Mouse (Mus musculus) hindbrain, embryonic 11.5 days (tissue): Measurements from ENCODE around the gene Comtd1. TPM values are rescaled to one million over a fixed set of nuclear protein-coding genes. Genes with fewer than 3 reads are reported as not detected.

Experiments
- ATAC-seq: fragments of 200-750 bp; cut with Nextera tagmentation; 2 replicates; pipeline ENCODE4 v1.8.0; 2017; ENCODE audit warnings: mild to moderate bottlenecking, moderate TSS enrichment, moderate library complexity; ENCODE audit not compliant: low FRiP score
- DNase-seq: peaks from one replicate; pipeline ENCODE4 v3.0.0-alpha.2; 2015; ENCODE audit warnings: low spot score
- H3K27ac ChIP-seq: fragments of 300-500 bp; sonication (generic); 2 replicates; pipeline ENCODE4 v1.5.1; 2014; ENCODE audit warnings: mild to moderate bottlenecking, low read depth, low read length
- H3K27me3 ChIP-seq: fragments of 300-500 bp; sonication (generic); 2 replicates; pipeline ENCODE4 v1.6.1; 2014; ENCODE audit warnings: mild to moderate bottlenecking, low read length, moderate library complexity, mixed read lengths; ENCODE audit not compliant: control insufficient read depth, insufficient read depth
- H3K36me3 ChIP-seq: fragments of 300-500 bp; sonication (generic); 2 replicates; pipeline ENCODE4 v1.6.1; 2014; ENCODE audit warnings: mild to moderate bottlenecking, low read length, moderate library complexity, mixed read lengths; ENCODE audit not compliant: control insufficient read depth, insufficient read depth
- H3K4me1 ChIP-seq: fragments of 300-500 bp; sonication (generic); replicated peaks from 2 replicates; pipeline ENCODE4 v1.6.1; 2014; ENCODE audit warnings: low read length, mixed read lengths; ENCODE audit not compliant: control insufficient read depth, insufficient read depth
- H3K4me2 ChIP-seq: fragments of 300-500 bp; sonication (generic); replicated peaks from 2 replicates; pipeline ENCODE4 v1.6.1; 2014; ENCODE audit warnings: mild to moderate bottlenecking, low read depth, low read length
- H3K4me3 ChIP-seq: fragments of 300-500 bp; sonication (generic); 2 replicates; pipeline ENCODE4 v1.5.1; 2014; ENCODE audit warnings: low read depth, low read length
- H3K9ac ChIP-seq: fragments of 300-500 bp; sonication (generic); 2 replicates; pipeline ENCODE4 v1.6.1; 2014; ENCODE audit warnings: low read depth, low read length
- H3K9me3 ChIP-seq: fragments of 300-500 bp; sonication (generic); 2 replicates; pipeline ENCODE4 v1.6.1; 2016; ENCODE audit warnings: low read length; ENCODE audit not compliant: control insufficient read depth
- WGBS: fragments of 180-500 bp; shearing (Covaris S2); extraction: QIAGEN DNeasy Blood & Tissue Kit; methylation state at CpG from one replicate; pipeline ENCODE4 v1.1.7; 2014; 5-methylcytosine and 5-hydroxymethylcytosine counted together
- polyA plus RNA-seq: library from polyadenylated mRNA; unstranded; fragments of >200 nt; fragmentation: Nextera tagmentation; extraction: Ambion mirVana; gene quantifications from 2 replicates; pipeline ENCODE4 v1.2.1, GENCODE M21; 2014

Comtd1 gene
- polyA plus RNA-seq, 1 experiment from 2014 or later, result 16.8 TPM

- Histone ChIP-seq H3K4me1 (no peaks in the 10 kb centered on the region), H3K36me3 (no peaks in the 10 kb centered on the region), H3K9ac (no peak overlapping the region), H3K9me3 (no peaks in the 10 kb centered on the region), H3K27ac (no peak overlapping the region), H3K4me3 (no peak overlapping the region), H3K4me2 (no peak overlapping the region), H3K27me3 (no peaks in the 10 kb centered on the region)
- WGBS, result 88% methylated on average over 10 of the region's 10 CpGs
- DNase-seq (no peak), ATAC-seq (no peak)
These were observed 36.9 kb downstream of the Comtd1 start for GRCm38 (mm10) chr14:21811744-21812393.

- H3K4me2 ChIP-seq, result no peak overlapping the region
- no peak overlapping the region for H3K9ac ChIP-seq
- H3K4me1 ChIP-seq, result no peaks in the 10 kb centered on the region
- no peak overlapping the region for H3K4me3 ChIP-seq
- H3K36me3 ChIP-seq, result no peaks in the 10 kb centered on the region
- H3K27ac ChIP-seq, result no peak overlapping the region
- no peaks in the 10 kb centered on the region for H3K27me3 ChIP-seq
- DNase-seq (no peak), ATAC-seq (no peak)
- 89% methylated on average over 4 of the region's 4 CpGs for WGBS
- H3K9me3 ChIP-seq, result no peaks in the 10 kb centered on the region
These were observed 37.5 kb downstream of the Comtd1 start for GRCm38 (mm10) chr14:21811301-21811700.

- no peak for ATAC-seq
- Histone ChIP-seq H3K4me2 (no peak overlapping the region), H3K36me3 (no peaks in the 10 kb centered on the region)
These were observed 39.4 kb downstream of the Comtd1 start for GRCm38 (mm10) chr14:21809418-21809817.

GRCm38 (mm10) chr14:21808208-21808922, 40.4 kb downstream of the Comtd1 start:
- Histone ChIP-seq H3K9me3 (no peaks in the 10 kb centered on the region), H3K27me3 (no peaks in the 10 kb centered on the region), H3K9ac (no peak overlapping the region), H3K27ac (no peak overlapping the region), H3K4me3 (no peak overlapping the region), H3K4me1 (no peaks in the 10 kb centered on the region), H3K4me2 (no peak overlapping the region), H3K36me3 (no peaks in the 10 kb centered on the region)
- WGBS, result 85% methylated on average over 8 of the region's 8 CpGs
- no peak for DNase-seq
- ATAC-seq, result no peak

More at GRCm38 (mm10) chr14:21809418-21809817, 39.4 kb downstream of the Comtd1 start:
- no peak overlapping the region for H3K9ac ChIP-seq
- no peaks in the 10 kb centered on the region for H3K4me1 ChIP-seq
- WGBS, result 97% methylated on average over 2 of the region's 2 CpGs
- H3K4me3 ChIP-seq, result no peak overlapping the region
- no peak for DNase-seq
- H3K9me3 ChIP-seq, result no peaks in the 10 kb centered on the region
- H3K27ac ChIP-seq, result no peak overlapping the region
- no peaks in the 10 kb centered on the region for H3K27me3 ChIP-seq

GRCm38 (mm10) chr14:21806631-21807160, 42.1 kb downstream of the Comtd1 start:
- ATAC-seq (no peak), DNase-seq (no peak)
- H3K27ac ChIP-seq, result no peak overlapping the region
- 84% methylated on average over 3 of the region's 3 CpGs for WGBS
- no peaks in the 10 kb centered on the region for H3K4me1 ChIP-seq
- no peak overlapping the region for H3K9ac ChIP-seq
- H3K9me3 ChIP-seq, result no peaks in the 10 kb centered on the region
- no peak overlapping the region for H3K4me3 ChIP-seq
- H3K36me3 ChIP-seq, result no peaks in the 10 kb centered on the region
- no peak overlapping the region for H3K4me2 ChIP-seq
- no peaks in the 10 kb centered on the region for H3K27me3 ChIP-seq

GRCm38 (mm10) chr14:21806203-21806602, 42.6 kb downstream of the Comtd1 start:
- Histone ChIP-seq H3K4me2 (no peak overlapping the region), H3K9me3 (no peaks in the 10 kb centered on the region), H3K36me3 (no peaks in the 10 kb centered on the region), H3K9ac (no peak overlapping the region), H3K27ac (no peak overlapping the region), H3K4me3 (no peak overlapping the region), H3K27me3 (no peaks in the 10 kb centered on the region), H3K4me1 (no peaks in the 10 kb centered on the region)
- no peak for DNase-seq
- ATAC-seq, result no peak
- WGBS, result 89% methylated on average over 2 of the region's 2 CpGs

- Histone ChIP-seq H3K36me3 (no peaks in the 10 kb centered on the region), H3K4me2 (no peak overlapping the region), H3K27me3 (no peaks in the 10 kb centered on the region), H3K9ac (no peak overlapping the region), H3K4me3 (no peak overlapping the region), H3K4me1 (no peaks in the 10 kb centered on the region), H3K27ac (no peak overlapping the region), H3K9me3 (no peaks in the 10 kb centered on the region)
- no peak for ATAC-seq
- DNase-seq, result no peak
- WGBS, result 94% methylated on average over 6 of the region's 6 CpGs
These were observed 46.1 kb downstream of the Comtd1 start for GRCm38 (mm10) chr14:21802543-21803206.

- H3K36me3 ChIP-seq, result no peaks in the 10 kb centered on the region
- no peaks in the 10 kb centered on the region for H3K4me1 ChIP-seq
- no peak overlapping the region for H3K4me3 ChIP-seq
- 81% methylated on average over 7 of the region's 7 CpGs for WGBS
- H3K9ac ChIP-seq, result no peak overlapping the region
- ATAC-seq (no peak), DNase-seq (no peak)
- no peak overlapping the region for H3K4me2 ChIP-seq
- H3K9me3 ChIP-seq, result no peaks in the 10 kb centered on the region
- H3K27me3 ChIP-seq, result no peaks in the 10 kb centered on the region
- H3K27ac ChIP-seq, result no peak overlapping the region
These were observed 47.2 kb downstream of the Comtd1 start for GRCm38 (mm10) chr14:21801624-21802023.
